Mouse (Mus musculus): ENCODE measurements around the gene Fam111a.

Gene Fam111a

DNA sequence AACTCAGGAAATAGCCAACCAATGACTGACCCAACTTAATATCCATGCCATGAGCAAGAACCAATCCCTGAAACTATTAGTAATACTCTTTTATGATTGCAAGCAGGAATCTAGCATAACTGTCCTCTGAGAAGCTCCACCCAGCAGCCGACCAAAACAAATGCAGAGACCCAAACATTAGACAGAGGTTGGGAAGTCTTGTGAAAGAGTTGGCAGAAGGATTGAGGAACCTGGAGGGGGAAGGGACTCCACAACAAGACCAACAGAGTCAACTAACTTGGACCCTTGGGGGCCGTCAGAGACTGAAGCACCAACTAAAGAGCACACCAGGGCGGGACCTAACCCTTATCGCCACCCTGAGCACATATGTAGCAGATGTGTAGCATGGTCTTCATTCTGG is 12.7 kb downstream of the Fam111a start:
- DNase-seq (ENCODE audit: low spot score in 2 of 2) = no peak

DNA sequence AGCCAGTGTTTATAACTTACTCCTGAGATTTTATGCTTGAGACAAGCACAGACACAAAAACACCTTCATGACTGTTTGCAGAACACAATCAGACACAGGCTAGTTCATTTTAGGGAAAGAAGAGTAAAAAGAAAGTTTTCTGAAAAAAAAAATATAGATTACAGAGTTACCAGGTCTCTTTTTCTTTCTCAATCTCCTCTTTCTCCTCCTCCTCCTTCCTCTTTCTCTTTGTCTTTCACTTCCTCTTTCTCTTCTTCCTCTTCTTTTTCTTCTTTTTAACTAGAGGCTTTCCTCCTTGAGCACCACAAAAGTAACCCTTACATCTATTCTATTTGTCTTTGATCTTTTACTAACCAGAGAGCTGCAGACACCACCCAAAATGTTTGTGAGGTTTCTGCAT is 18.7 kb downstream of the Fam111a start:
- no peak for DNase-seq (ENCODE audit: low spot score in 2 of 2)

DNA sequence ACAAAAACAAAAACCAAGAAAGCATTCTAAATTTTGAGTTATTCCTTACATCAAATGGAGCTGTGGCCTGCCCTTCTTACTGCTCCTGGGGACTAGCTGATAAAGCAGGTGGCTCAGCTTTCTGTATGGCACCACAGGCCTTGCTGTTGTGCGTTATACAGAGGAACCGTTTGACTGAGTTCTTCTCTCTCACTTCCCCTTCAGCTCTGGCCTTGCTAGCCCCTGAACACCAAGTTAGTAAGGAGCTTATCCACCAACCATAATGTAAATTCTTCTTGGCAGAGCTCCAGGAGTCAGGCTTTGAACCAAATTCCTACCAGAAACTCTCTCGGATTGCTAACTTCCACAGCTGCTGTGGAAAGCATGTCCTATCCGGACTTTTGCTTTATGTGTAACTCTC is 21.5 kb downstream of the Fam111a start:
- no peak for DNase-seq (ENCODE audit: low spot score in 2 of 2)

DNA sequence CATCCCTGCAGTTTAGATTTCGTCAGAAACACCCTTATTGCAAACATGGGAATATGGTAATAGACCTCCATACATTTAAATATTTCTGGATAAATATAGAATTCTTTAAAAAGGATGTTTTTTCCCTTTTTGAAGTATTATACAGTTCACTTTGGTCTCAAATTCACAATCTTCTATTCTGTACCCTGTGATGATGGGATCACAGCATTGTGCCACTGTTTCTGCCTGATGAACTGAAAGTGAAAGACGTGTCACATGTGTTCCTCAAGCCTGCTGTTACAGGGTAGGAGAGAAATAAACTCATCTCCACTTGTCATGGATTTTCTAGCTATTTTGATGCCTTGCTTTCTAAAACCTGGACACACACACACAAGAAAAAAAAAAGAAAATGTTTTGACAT is 25.3 kb downstream of the Fam111a start:
- DNase-seq (ENCODE audit: low spot score in 2 of 2) = no peak

DNA sequence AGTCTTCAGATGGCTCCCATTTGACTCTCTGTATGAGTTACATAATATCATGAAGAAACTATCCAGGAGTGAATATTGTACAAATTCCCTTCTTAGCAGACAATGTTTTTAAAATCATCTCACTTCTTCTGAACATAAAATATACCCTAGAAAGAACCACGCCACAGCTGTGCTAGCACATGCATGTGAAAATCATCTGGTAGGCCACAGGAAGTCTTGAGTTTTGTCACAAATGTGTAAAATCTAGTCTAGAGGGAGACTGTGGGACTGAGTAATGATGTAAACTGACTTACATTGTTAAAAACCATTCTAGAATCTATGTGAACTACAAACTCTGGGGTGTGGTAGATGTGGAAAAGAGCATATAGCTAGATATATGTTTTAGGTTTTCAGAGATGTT is 26.1 kb downstream of the Fam111a start:
- DNase-seq (ENCODE audit: low spot score in 2 of 2) = no peak

DNA sequence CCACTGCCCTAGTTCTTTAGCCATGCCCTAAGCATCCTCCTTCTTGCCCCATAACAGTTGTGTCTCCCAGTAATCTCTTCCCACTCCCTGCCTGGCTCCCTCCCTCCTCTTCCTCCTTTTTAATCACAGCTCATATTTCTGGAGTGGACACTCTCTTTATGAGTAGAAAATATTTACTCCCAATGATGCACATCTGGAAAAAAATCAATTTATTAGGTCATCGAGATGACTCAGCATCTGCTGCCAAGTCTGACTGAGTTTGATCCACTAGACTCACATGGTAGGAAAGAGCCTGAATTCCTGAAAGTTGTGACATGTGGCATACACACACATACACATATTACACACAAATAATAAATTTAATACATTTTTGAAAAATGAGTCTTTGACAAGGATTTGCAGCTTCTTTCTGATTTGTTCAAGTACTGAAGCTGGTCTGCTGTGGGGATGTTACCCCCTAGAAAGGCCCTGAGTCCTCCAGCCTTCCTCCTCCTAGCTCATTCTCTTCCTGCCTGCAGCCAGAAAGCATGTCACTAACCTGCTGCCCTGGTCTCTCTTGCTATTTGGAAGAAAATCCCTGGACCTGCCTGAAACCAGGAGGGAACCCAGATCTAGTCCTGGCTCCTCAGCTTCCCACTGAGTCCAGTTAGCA is 27.2 kb downstream of the Fam111a start:
- no peak for DNase-seq (ENCODE audit: low spot score in 2 of 2)

DNA sequence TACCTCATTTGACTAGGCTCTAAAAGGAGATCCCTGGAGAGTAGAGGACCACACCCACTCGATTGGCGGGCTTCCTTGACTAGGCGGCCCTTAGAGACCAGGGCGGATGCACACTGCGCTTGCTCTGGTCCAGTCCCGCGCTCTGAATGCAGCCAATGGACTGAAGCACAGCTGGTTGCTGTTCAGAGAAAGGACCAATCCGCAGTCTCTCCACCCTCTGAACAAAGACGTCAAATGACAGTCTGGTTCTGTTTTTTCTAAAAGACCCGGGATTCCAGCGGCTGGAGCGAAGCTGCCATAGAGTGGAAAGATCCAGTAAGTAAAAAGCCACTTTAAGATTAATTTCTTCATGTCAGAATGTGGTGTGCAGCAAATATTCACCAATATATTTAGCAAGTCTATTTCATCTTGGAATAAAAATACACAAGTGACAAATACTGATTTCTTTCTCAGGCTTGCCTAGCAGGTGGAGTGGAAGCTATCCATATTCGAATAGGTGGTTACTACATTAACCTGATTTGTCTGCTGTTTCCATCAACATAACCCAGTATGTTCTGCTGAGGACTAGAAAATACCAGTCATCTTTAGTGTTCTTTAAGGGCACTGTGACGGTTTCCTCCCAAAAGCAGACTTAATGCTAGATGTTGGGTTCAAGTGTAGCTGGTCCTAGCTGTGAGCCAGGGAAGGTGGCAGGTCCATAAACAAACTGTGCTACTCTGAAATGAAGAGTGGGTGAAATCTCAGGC is 27.9 kb downstream of the Fam111a start:
- peak; percentile 36 to 62 for DNase-seq (ENCODE audit: low spot score in 2 of 2)

DNA sequence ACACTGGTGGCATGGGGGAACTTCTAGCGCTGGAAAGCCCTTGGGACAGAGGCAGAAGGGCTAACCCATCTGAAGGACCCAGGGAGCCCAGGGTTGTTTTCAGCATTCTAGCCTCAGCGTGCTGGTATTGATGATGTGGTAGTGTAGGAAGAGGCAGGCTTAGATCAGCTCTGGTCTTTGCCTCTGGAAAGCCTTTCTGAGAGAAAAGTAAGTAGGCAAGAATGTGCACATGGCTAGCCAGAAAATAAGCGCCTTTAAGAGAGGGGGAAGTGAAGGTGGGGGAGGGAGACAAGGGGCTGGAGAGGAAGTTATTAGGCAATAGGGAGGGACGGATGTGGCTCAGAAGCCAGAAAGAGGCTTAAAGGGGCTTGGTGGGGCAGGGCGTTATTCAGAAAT is 28.5 kb downstream of the Fam111a start:
- DNase-seq (ENCODE audit: low spot score in 2 of 2) = no peak

DNA sequence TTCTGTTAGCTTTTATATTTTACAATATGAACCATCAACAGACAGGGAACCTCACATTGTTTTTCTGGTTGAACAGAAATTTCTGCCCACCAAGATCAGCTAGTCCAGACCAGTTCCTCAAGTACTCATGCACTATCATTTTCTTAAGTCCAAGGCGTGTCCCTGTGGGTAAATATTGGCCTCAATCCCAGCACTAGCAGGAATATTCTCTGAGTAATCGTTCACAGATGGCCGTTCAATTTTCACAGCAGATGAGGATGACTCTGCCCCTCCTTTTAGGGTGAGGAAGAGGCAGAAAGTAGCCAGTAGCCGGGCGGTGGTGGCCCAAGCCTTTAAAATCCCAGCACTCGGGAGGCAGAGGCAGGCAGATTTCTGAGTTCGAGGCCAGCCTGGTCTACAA is 29.6 kb downstream of the Fam111a start:
- DNase-seq (ENCODE audit: low spot score in 2 of 2) = no peak

DNA sequence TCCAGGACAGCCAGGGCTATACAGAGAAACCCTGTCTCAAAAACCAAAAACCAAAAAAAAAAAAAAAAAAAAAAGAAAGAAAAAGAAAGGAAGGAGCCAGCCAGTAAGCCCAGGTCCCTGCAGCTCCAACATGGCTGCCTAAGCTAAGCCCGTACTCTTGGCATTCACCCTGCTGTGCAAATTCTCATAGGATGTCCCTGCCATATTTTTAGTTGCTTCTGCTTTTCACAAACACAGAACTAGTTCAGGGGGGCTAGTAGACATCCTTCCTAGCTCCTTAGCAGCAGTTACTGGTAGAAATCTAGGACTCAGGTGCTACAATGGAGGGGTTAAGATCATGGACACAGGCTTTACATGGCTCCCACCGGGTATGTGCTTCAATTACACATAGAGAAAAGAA is 30.0 kb downstream of the Fam111a start:
- DNase-seq (ENCODE audit: low spot score in 2 of 2) = no peak

DNA sequence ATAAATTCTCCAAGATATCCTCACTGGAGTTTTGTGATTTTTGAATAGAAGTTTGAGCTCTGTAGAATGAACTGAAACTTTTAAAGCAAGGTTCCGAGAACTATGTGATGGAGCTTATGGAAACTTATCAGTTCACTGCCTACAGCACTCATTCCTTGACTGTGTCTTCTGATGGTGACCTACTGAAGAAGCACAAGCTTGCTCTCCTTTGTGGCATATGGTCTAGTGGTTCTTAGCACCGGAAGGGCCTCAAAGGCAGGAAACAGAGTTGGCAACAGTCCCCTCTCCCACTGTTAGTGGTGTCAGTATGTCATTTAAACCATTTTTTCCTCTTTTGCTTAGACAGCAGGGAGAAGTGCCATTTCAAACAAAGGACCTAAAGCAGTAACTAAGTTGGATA is 31.1 kb downstream of the Fam111a start:
- DNase-seq (ENCODE audit: low spot score in 2 of 2) = no peak

DNA sequence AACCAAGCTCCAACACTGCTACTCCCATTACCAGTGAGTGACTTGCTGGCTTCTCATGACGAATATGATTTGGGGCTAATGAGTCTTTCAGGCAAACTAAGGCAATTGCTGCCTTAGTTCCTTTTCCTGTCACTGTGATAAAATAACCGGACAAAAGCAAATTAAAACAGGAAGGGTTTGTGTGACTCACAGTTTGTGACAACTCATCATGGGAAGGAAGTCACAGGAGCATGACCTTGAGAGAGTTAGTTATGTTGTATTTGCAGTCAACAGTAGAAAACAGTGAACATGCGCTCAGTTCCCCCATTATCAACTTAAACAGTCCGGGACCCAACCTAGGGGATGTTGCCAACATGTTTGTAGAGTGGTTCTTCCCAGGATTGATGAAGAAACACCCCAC is 39.8 kb downstream of the Fam111a start:
- no peak for DNase-seq (ENCODE audit: low spot score in 2 of 2)

DNA sequence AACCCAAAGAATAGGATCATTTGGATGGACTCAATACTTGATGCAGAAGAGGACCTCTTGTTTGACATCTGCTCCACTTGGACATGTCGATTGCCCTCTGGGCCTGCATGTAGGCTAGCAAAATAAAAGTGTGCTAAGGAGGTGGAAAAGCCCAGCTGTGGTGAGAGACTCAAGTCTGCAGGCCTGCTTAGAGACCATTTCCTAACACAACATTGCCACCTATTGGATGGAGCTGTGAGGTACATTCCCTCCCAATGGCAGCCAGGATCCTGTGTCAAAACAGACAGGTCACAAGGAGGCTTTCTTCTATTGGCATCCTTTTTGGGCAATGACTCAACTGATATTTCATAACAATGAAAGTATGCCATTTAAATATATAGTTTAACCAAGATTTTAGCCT is 46.4 kb downstream of the Fam111a start:
- peak; percentile 42 to 64 for DNase-seq (ENCODE audit: low spot score in 2 of 2)

DNA sequence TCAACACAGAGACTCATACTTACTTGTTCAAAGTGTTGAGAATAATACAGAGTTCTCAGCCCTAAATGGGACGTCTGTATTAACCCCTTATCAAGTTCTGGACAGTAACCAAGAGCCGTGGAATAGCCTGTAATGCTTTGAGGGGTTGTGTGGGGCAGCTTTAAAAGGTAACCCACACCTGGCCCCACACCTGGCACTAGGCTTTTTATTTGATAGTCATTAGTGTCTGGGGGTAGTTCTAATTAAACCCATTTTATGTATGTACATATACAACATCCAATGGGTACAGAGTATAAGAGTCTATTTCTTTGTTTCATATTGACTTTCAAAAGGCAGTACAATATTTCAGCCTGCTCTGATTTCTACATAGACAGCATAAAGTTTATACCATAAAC is 49.6 kb downstream of the Fam111a start:
- no peak for DNase-seq (ENCODE audit: low spot score in 2 of 2)

DNA sequence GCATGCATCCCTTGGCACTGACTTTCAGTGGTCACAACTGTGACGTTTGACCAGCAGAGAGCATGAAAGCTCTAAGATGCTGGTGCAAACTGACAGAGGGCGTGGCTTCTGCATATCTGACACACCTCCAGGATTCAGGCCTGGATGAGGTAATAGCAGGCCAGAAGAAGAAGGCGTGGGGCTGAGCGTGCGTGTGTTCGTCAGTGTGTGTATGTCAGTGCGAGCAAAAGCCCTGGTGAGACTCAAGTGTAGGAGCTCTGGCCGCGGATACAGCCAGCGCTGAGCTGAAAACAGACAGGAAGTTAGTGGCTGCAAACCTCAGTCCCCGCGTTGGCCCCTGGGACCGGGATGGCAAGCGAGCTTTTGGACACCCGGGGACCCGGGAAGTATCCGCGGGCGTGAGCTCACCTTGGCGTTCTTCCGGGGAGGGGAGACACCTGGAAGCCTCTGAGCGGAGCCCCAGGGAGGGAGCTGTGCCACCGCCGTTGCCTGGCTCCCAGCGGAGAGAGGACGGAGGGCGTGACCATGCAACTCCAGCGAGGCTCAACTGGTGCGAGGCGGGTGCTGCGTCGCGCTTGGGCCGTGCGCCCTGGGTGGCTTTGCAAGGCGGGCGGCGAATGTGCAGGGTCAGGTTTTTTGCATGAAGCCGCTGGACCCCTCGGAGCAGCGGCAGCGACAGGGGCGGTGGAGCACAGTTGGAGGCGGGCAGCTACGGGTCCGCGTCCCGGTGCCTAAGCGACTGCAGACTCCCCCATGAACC is 50.2 kb downstream of the Fam111a start:
- peak in 1 of 2 experiments; percentile 48 for DNase-seq (ENCODE audit: low spot score in 2 of 2)

DNA sequence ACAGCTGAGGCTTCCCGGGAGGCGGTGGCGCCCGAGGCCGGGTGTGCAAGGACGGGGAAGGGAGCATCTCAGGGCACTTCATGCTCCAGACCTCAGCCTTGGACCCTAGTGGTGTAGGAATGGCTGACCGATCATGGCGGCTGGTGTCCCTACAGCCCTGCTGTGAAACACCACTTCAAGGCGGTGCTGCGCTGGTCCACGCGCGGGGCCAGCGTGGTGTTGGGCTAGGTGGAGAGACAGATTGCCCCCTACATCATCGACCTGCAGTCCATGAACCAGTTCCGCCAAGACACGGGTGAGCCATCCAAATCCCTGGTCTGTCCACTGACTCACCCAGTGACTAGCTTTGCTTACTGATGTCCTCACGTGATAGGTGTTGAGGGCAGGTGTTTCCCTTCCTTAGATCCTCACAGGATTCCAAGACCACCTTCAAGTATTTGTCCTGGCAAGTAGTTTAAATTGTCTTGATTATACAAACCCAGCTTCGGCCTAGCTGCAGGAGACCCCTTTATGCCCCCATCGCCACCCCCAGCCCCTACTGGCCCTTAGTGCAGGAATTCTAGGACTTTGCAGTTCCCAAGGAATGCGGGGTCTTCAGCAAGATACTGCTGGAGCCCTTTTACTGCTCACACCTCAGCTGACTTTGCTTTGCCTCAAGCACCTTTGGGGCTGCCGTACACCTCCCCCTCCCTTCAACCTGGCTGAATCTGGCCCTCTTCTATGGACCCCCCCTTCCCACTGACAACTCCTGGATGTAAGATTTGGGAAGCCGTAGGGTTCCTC is 50.9 kb downstream of the Fam111a start:
- no peak for DNase-seq (ENCODE audit: low spot score in 2 of 2)

DNA sequence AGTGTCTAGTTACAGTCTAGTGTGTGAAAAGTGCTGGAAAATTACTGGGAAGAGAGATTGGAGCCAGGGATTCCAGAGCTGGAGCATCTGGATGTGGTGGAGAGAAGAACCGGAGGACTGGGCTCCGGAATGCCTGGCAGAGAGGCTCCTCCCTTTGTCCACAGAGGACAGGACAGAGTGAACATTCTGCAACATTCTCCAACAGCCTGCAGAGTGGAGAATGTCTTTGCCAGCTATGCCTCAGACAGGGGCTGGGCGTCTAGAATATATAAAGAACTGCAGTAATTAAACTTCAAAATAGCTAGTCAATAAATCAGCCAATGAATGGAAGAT is 51.5 kb downstream of the Fam111a start:
- no peak for DNase-seq (ENCODE audit: low spot score in 2 of 2)

DNA sequence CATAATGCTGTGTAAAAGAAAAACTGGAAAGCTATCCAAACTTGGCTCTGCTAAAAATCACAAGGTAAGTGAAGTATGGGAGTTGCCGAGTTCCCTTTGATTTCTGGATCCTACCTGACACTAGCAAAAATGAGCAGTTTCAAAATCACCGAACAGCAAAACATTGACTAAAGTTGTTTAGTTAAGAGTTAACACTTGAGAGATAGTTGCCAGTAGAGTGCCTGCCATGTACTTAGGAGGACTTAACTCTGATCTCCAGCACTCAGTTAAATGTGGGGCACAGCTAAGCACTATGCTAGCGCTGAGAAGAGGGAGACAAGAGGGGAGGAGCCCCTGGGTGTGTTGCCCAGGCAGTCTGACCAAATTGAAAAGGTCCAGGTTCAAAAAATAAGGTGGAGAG is 53.1 kb downstream of the Fam111a start:
- DNase-seq (ENCODE audit: low spot score in 2 of 2) = no peak

DNA sequence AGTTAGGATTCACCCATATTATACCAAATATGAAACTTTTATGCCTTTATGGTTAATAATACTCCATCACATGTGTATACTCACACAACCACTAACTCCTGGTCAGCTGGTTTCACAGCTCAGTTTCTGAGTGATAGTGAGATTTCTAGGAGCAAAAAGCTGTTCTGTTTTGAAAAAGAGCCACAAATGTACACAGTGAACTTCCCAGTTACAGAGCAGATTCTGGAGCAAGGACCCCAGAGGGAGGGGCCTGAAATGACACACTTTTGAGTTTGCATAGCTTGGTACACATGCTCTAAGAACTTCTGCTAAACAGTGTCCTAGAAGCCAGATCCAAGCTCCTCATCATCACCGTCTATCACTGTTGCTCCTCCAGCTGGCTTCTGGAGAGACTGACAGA is 54.1 kb downstream of the Fam111a start, which contains the start of gene Gm4952:
Gm4952 (plus strand) TSS at position 301 of the 400 bp plus-strand sequence.
- no peak for DNase-seq (ENCODE audit: low spot score in 2 of 2)

DNA sequence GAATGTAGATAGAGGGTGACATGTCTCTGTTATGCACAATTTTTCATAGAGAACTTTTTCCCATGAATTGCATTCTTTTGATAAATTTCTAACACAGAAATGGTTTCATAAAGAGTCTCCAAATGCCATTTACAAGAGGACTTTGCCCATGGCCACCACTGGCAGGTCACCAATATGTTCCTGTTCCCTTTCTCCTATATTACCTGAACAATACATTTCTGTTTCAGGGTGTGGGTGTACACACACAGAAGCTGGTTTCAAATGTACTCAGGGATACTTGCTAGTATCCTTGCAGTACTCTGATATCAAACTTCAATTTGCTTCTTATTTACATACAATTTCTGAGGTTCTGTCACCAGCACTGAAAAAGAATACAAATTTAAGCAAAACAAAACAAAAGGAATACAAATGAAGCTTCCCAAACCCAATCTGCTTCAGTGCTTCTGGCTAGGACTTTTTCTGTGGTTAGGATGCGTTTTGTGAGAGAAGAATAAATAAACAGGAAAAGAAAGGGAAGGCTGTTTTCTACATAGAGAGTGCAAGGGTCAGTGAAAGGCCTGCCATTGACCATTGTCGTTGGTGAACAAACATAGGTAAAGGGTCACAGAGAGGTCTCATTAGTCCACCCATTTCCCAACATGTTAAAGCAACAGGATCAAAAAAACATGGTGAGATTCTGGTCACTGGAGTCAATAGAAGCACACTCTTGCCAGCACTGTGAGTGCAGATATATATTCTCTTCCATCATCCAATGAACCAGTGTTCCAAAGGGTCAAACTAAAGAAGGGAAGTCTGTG is 55.3 kb downstream of the Fam111a start:
- no peak for DNase-seq (ENCODE audit: low spot score in 2 of 2)

DNA sequence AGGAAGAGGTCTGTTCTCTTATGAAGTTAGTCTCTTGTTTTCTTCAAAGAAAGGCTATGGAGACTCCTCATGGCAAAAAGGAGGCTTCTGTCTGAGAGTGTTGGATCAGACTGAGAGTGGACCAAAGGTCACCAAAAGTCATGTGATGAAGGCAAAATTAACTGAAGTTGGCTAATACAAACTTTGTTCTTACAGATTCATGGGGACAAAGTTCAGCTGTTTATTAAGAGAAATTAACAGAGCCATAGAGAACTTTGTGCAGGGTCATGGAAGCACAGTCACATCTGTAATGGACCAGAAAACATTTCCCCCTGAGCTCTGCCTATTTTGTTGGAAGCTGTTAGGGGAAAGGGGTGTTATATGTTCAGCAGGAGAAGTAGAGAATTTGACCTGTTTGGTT is 62.8 kb downstream of the Fam111a start:
- no peak for DNase-seq (ENCODE audit: low spot score in 2 of 2)

All from cerebellum, postnatal 4 days (tissue).